Mouse (Mus musculus) hindbrain, embryonic 14.5 days (tissue): ENCODE results near the gene Mfsd10. TPM values are rescaled to one million over a fixed set of nuclear protein-coding genes. Genes with fewer than 3 reads are reported as not detected.

Experiments
- ATAC-seq: fragments of 200-750 bp; cut with Nextera tagmentation; 2 replicates; pipeline ENCODE4 v1.8.0; 2017; ENCODE audit warnings: moderate number of reproducible peaks, mild to moderate bottlenecking, moderate TSS enrichment, moderate library complexity; ENCODE audit not compliant: low FRiP score
- DNase-seq: peaks from one replicate; pipeline ENCODE4 v3.0.0-alpha.2; 2015; ENCODE audit warnings: low spot score
- H3K27ac ChIP-seq: fragments of 300-500 bp; sonication (generic); 2 replicates; pipeline ENCODE4 v1.5.1; 2014; ENCODE audit warnings: mild to moderate bottlenecking, moderate library complexity
- H3K27me3 ChIP-seq: fragments of 300-500 bp; sonication (generic); 2 replicates; pipeline ENCODE4 v1.6.1; 2014; ENCODE audit warnings: mild to moderate bottlenecking, low read length, mixed read lengths; ENCODE audit not compliant: control insufficient read depth, insufficient read depth
- H3K36me3 ChIP-seq: fragments of 300-500 bp; sonication (generic); replicated peaks from 2 replicates; pipeline ENCODE4 v1.6.1; 2014; ENCODE audit not compliant: control insufficient read depth, insufficient read depth
- H3K4me1 ChIP-seq: fragments of 300-500 bp; sonication (generic); replicated peaks from 2 replicates; pipeline ENCODE4 v1.6.1; 2014; ENCODE audit warnings: antibody characterized with exemption, low read length, mixed read lengths; ENCODE audit not compliant: control insufficient read depth, insufficient read depth
- H3K4me2 ChIP-seq: fragments of 300-500 bp; sonication (generic); replicated peaks from 2 replicates; pipeline ENCODE4 v1.6.1; 2014; ENCODE audit warnings: mild to moderate bottlenecking, moderate library complexity
- H3K4me3 ChIP-seq: fragments of 300-500 bp; sonication (generic); replicated peaks from 2 replicates; pipeline ENCODE4 v1.5.1; 2014; ENCODE audit warnings: mild to moderate bottlenecking, low read length
- H3K9ac ChIP-seq: fragments of 300-500 bp; sonication (generic); 2 replicates; pipeline ENCODE4 v1.6.1; 2014
- H3K9me3 ChIP-seq: fragments of 300-500 bp; sonication (generic); 2 replicates; pipeline ENCODE4 v1.6.1; 2016; ENCODE audit warnings: low read length; ENCODE audit not compliant: control insufficient read depth
- WGBS: fragments of 180-500 bp; shearing (Covaris S2); extraction: QIAGEN DNeasy Blood & Tissue Kit; methylation state at CpG from one replicate; pipeline ENCODE4 v1.1.7; 2014; 5-methylcytosine and 5-hydroxymethylcytosine counted together
- polyA plus RNA-seq: library from polyadenylated mRNA; unstranded; fragments of >200 nt; fragmentation: Nextera tagmentation; extraction: Ambion mirVana; gene quantifications from 2 replicates; pipeline ENCODE4 v1.2.1, GENCODE M21; 2014

Gene Mfsd10
- polyA plus RNA-seq, 1 experiment from 2014 or later, result 70.3 TPM

DNA sequence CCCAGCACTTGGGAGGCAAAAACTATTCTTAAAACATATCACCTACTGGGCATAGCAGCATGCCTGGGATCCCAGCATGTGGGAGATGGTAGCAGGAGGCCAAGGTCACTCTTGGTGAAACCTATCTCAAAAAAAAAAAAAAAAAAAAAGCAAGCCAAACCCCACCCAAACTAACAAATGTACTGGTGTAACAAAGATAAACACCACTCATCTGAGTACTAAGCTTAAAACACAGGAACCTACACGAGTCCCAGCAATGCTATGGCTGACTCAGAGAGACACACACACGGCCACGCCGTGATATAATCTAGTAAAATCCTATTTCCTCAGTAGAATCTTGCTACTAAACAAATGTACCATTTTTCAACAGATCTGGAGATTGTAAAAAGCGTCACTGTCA is 15.9 kb upstream of the Mfsd10 start:
- H3K36me3 ChIP-seq, result peaks cover 94% of the 10 kb centered on the region
- H3K4me1 ChIP-seq, result no peaks in the 10 kb centered on the region
- no peak overlapping the region for H3K4me2 ChIP-seq
- ATAC-seq (no peak), DNase-seq (no peak)
- H3K27me3 ChIP-seq, result no peaks in the 10 kb centered on the region
- H3K9me3 ChIP-seq, result no peaks in the 10 kb centered on the region
- no peak overlapping the region for H3K9ac ChIP-seq
- over 99% methylated on average over 5 of the region's 5 CpGs for WGBS
- H3K27ac ChIP-seq, result no peak overlapping the region
- H3K4me3 ChIP-seq, result no peak overlapping the region

DNA sequence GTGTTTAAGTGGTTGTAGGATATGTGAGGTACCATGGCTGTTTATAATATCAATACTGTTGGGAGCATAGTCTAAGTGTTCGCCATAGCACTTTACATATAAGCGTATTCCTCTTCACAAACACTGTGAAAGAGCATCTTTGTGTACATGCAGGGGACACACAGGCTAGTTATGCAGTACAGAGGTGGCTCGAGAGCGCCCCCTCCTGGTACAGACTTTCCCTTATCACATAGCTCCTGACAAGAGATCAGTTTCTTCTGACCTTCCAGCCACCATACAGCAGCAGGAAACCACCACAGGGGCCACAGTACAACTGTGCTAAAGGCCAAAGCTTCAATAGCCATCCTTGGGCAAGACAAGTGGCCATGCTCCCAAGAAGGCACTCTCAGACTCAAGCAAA is 10.6 kb upstream of the Mfsd10 start:
- DNase-seq, result peak; percentile 76
- no peak overlapping the region for H3K4me3 ChIP-seq
- no peak overlapping the region for H3K9ac ChIP-seq
- H3K4me2 ChIP-seq, result no peak overlapping the region
- no peaks in the 10 kb centered on the region for H3K27me3 ChIP-seq
- ATAC-seq, result no peak
- no peak overlapping the region for H3K27ac ChIP-seq
- H3K36me3 ChIP-seq, result peaks cover 100% of the 10 kb centered on the region
- WGBS, result 51% methylated on average over 4 of the region's 4 CpGs
- no peaks in the 10 kb centered on the region for H3K4me1 ChIP-seq
- H3K9me3 ChIP-seq, result no peaks in the 10 kb centered on the region

DNA sequence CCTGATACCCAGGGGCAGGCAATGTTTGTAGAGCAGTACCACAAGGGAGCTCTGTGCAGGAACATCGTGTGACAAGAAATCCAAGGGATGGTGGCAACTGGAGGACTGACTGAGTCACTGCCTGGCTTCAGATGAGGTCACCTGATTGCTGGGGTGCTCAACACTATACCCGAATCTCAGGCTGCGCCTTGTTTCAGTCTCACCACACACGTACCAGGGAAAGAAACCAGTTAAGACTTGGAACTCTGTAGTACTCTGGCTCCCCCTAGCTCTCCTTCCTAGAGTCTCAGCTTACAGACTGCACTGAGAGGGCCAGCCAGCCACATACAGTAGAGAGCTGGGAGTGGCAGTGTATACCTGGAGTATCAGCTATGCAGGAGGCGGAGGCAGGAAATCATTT is 5.9 kb upstream of the Mfsd10 start:
- no peak overlapping the region for H3K9ac ChIP-seq
- no peaks in the 10 kb centered on the region for H3K9me3 ChIP-seq
- H3K4me2 ChIP-seq, result no peak overlapping the region
- no peaks in the 10 kb centered on the region for H3K27me3 ChIP-seq
- DNase-seq (peak; percentile 64), ATAC-seq (peak; percentile 71; the same call in 1 of the 2 replicates)
- no peaks in the 10 kb centered on the region for H3K4me1 ChIP-seq
- H3K27ac ChIP-seq, result no peak overlapping the region
- peaks cover 94% of the 10 kb centered on the region for H3K36me3 ChIP-seq
- whole genome bisulfite sequencing, result 77% methylated on average over 5 of the region's 5 CpGs
- H3K4me3 ChIP-seq, result no peak overlapping the region

DNA sequence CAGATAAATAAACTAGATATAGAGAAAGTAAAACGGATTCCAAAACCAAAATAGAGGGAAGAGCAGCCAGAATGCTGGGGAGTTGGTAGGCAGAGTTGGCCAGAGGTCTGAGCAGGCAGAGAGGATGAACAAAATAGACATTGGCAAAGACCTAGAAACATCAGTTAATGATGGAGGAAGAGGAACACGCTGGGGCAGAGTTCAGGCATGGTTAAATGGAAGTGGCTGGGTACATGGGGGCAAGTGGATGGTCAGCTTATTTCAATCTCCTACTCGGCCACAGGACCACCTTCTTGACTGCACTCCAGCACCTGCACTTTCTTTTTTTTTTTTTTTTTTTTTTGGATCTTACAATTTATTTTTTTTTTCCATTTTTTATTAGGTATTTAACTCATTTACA is 5.0 kb upstream of the Mfsd10 start:
- Histone ChIP-seq H3K27me3 (no peaks in the 10 kb centered on the region), H3K9ac (no peak overlapping the region), H3K9me3 (no peaks in the 10 kb centered on the region), H3K4me1 (peaks cover 5% of the 10 kb centered on the region), H3K4me2 (no peak overlapping the region), H3K36me3 (peaks cover 90% of the 10 kb centered on the region), H3K4me3 (no peak overlapping the region), H3K27ac (no peak overlapping the region)
- ATAC-seq, result no peak
- 93% methylated on average over 3 of the region's 3 CpGs for WGBS
- no peak for DNase-seq

DNA sequence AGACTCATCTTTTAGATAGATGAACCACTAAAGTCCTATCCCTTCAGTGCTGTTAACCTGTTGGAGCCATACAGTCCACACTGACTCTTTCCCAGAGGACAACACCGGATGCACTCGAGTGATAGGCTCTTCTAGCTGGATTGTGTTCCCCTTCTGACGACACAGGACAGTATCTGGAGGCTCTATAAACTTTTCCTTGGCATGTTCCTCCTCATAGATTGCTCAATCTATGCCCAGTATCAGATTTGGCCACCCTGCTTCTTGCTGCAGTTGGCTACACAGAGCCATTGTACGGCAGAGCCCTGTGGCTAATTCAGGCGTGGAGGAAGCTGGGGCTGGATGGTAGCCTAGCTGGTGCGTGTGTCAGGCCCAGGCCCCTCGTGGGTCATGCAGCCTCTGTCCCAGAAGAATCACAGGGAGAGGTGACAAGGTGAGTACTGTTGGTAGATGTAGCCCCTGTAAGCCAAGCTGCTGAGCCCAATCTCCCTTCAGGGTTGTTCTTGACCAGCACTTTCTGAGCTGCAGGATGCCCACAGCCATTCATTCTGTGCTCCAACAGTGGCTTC is 662 bp upstream of the Mfsd10 start:
- Histone ChIP-seq H3K4me1 (peaks cover 14% of the 10 kb centered on the region), H3K27ac (no peak overlapping the region), H3K9me3 (no peaks in the 10 kb centered on the region), H3K4me2 (peak overlapping the region; percentile 82), H3K27me3 (no peaks in the 10 kb centered on the region), H3K36me3 (peaks cover 72% of the 10 kb centered on the region), H3K4me3 (0 out of 2 replicates have a peak overlapping the region, but pooled peaks have one; percentile 47), H3K9ac (no peak overlapping the region)
- WGBS, result 83% methylated on average over 7 of the region's 7 CpGs
- DNase-seq (no peak), ATAC-seq (no peak)

DNA sequence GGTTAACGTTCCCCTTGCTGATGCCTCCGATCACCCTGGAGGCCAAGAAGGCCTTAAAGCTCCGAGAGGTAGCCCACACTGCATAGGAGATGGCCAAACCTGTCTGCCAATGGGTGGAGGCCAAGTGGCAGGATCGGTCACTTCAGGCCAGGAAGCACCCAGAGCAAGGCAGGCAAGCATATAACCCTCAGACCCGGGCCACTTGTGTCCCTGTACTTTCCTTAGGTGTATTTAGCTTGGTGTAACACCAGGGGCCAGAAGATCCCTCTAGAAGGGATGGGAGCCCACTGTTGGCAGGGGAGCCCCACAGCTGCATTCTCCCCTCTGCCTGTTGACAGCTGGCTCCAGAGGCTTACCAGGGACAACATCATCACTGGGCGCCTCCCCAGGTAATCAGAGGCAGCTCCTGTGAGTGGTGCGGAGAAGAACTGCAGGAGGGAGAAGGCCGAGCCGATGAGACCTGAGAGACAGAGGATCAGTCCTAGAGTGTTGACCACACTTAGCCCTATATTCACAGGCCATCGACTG is 1.3 kb downstream of the Mfsd10 start:
- WGBS, result 63% methylated on average over 10 of the region's 10 CpGs
- ATAC-seq (no peak), DNase-seq (no peak)
- Histone ChIP-seq H3K4me1 (peaks cover 14% of the 10 kb centered on the region), H3K36me3 (peaks cover 77% of the 10 kb centered on the region), H3K27me3 (no peaks in the 10 kb centered on the region), H3K4me3 (peak overlapping the region; percentile 47), H3K9ac (peak overlapping the region; percentile 76), H3K27ac (peak overlapping the region; percentile 89; the same call in 1 of the 2 replicates), H3K4me2 (peak overlapping the region; percentile 82), H3K9me3 (no peaks in the 10 kb centered on the region)

DNA sequence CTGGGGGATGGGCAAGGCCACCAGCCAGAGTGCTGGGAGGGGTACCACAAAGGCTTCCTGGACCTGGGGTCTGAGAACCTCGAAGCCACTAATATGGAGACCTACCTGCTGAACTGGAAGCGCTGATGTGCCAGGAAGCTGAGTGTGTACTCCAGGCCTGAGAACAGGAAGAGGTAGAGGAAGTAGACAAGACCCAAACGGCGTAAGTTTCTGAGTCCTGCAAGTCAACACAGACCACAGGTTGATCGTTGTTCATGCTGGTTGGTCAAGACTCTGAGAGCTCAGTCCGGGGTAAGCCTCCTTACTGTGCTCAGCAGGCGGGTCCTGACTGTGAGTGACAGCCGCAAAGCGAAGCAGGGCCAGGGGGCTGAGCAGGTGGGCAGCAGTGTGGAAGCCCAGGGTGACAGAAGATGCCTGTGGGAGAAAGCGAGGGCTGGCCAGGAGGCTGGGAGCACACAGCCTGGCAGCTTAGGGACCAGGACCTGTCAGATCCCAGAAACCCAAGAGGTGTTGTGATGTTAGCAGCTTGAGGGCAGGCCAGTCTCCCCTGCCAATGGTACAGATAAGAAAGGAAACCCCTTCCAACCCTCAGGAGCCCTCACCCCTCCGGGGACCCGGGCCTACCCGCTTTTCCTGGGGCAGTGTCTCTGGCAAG is 2.1 kb downstream of the Mfsd10 start:
- DNase-seq, result no peak
- no peak overlapping the region for H3K4me3 ChIP-seq
- H3K27ac ChIP-seq, result no peak overlapping the region
- peaks cover 77% of the 10 kb centered on the region for H3K36me3 ChIP-seq
- no peaks in the 10 kb centered on the region for H3K27me3 ChIP-seq
- no peak for ATAC-seq
- H3K4me2 ChIP-seq, result no peak overlapping the region
- no peak overlapping the region for H3K9ac ChIP-seq
- H3K4me1 ChIP-seq, result peaks cover 14% of the 10 kb centered on the region
- H3K9me3 ChIP-seq, result no peaks in the 10 kb centered on the region
- WGBS, result 92% methylated on average over 13 of the region's 13 CpGs

DNA sequence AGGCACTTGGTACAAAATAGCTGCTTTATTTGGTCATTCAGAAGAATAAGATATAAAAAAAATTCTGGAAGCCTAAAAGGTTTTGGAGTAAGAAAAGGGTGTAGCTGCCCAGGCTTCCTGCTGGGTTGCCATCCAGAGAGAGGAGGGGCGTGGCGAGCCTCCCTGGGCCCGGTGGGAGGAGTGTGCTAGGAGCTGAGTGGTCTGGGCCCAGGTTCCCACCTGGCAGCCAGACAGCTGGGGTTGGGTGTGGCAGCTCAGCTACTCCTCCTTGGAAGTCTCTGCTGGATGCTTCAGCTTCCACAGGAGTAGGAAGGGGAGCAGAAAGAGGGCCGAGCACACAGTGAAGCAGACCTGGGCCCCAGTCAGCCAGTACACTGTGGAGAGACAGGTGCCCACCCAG is 3.4 kb downstream of the Mfsd10 start:
- Histone ChIP-seq H3K4me2 (no peak overlapping the region), H3K9ac (no peak overlapping the region), H3K4me3 (no peak overlapping the region), H3K9me3 (no peaks in the 10 kb centered on the region), H3K4me1 (peaks cover 14% of the 10 kb centered on the region), H3K36me3 (peaks cover 78% of the 10 kb centered on the region), H3K27me3 (no peaks in the 10 kb centered on the region), H3K27ac (no peak overlapping the region)
- ATAC-seq, result no peak
- whole genome bisulfite sequencing, result 75% methylated on average over 4 of the region's 4 CpGs
- DNase-seq, result no peak

DNA sequence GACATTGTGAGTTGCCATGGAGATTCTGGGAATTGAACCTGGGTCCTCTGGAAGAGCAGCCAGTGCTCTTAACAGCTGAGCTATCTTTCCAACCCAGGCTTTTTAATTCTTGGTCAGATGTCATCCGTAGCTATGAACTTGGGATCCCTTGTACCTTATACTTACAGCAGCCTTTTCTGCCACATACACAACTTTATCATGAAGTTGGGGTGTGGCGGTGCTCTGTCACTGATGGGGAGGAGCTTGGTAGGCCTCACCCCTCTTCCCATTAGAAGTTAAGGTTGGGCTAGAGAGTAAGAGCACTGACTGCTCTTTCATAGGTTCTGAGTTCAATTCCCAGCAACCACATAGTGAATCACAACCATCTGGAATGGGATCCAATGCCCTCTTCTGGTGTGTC is 4.0 kb downstream of the Mfsd10 start:
- H3K4me2 ChIP-seq, result no peak overlapping the region
- no peak for DNase-seq
- peaks cover 14% of the 10 kb centered on the region for H3K4me1 ChIP-seq
- 93% methylated on average over 2 of the region's 2 CpGs for WGBS
- no peak overlapping the region for H3K27ac ChIP-seq
- H3K9ac ChIP-seq, result no peak overlapping the region
- ATAC-seq, result no peak
- H3K9me3 ChIP-seq, result no peaks in the 10 kb centered on the region
- H3K27me3 ChIP-seq, result no peaks in the 10 kb centered on the region
- peaks cover 78% of the 10 kb centered on the region for H3K36me3 ChIP-seq
- no peak overlapping the region for H3K4me3 ChIP-seq
